Mouse (Mus musculus): ENCODE results near the gene Camk1g. TPM values are rescaled to one million over a fixed set of nuclear protein-coding genes. Genes with fewer than 3 reads are reported as not detected.

Gene Camk1g
- total RNA-seq, 2 experiments from 2014 or later = 0.22 TPM; not detected in 1

GRCm38 (mm10) chr1:193306832-193307231 lies 63.3 kb downstream of the Camk1g start:
- Histone ChIP-seq H3K4me3 (no peak overlapping the region), H3K27ac (no peak overlapping the region)
- no peak for TF ChIP-seq CTCF (IDR thresholded peaks at IDR 0.05)
- DNase-seq = no peak
- intact Hi-C loops (cut with DNase I) = no loop called here

GRCm38 (mm10) chr1:193305386-193305785 lies 64.7 kb downstream of the Camk1g start:
- intact Hi-C loops (cut with DNase I) = loop anchor here (2.0 kb wide), 1 partner anchor 23 kb away; no protein-coding TSS in a partner anchor

GRCm38 (mm10) chr1:193303096-193303495 lies 67.0 kb downstream of the Camk1g start:
- intact Hi-C loops (cut with DNase I) = no loop called here
- Histone ChIP-seq H3K4me3 (no peak overlapping the region), H3K27ac (no peak overlapping the region)
- no peak for DNase-seq
- TF ChIP-seq CTCF (IDR thresholded peaks at IDR 0.05) = no peak

More at GRCm38 (mm10) chr1:193305386-193305785, 64.7 kb downstream of the Camk1g start:
- DNase-seq = no peak
- H3K4me3 ChIP-seq = no peak overlapping the region
- TF ChIP-seq CTCF (IDR thresholded peaks at IDR 0.05) = no peak
- no peak overlapping the region for H3K27ac ChIP-seq

GRCm38 (mm10) chr1:193302093-193302405 lies 68.0 kb downstream of the Camk1g start:
- intact Hi-C loops (cut with DNase I) = no loop called here
- no peak for DNase-seq
- no peak for TF ChIP-seq CTCF (IDR thresholded peaks at IDR 0.05)
- no peak overlapping the region for H3K4me3 ChIP-seq
- no peak overlapping the region for H3K27ac ChIP-seq

GRCm38 (mm10) chr1:193301216-193302092 lies 68.6 kb downstream of the Camk1g start:
- DNase-seq = no peak
- Histone ChIP-seq H3K27ac (no peak overlapping the region), H3K4me3 (no peak overlapping the region)
- TF ChIP-seq CTCF (IDR thresholded peaks at IDR 0.05) = no peak
- intact Hi-C loops (cut with DNase I) = no loop called here

GRCm38 (mm10) chr1:193299995-193300394 lies 70.1 kb downstream of the Camk1g start:
- no peak for DNase-seq
- Histone ChIP-seq H3K27ac (no peak overlapping the region), H3K4me3 (no peak overlapping the region)
- intact Hi-C loops (cut with DNase I) = no loop called here
- no peak for TF ChIP-seq CTCF (IDR thresholded peaks at IDR 0.05)

GRCm38 (mm10) chr1:193298141-193298765 lies 71.8 kb downstream of the Camk1g start:
- intact Hi-C loops (cut with DNase I) = no loop called here
- TF ChIP-seq CTCF (IDR thresholded peaks at IDR 0.05) = no peak
- Histone ChIP-seq H3K4me3 (no peak overlapping the region), H3K27ac (no peak overlapping the region)
- DNase-seq = no peak

Other genes with a start within 250 kb of the Camk1g start
- 10 to 100 TPM; 10.2 to 13.6 TPM for gene Diexf, start 240.0 kb downstream of the Camk1g start, total RNA-seq (2021)
- under 1 TPM; 0.33 to 0.39 TPM for gene Irf6, start 217.2 kb downstream of the Camk1g start, total RNA-seq (2021)
- 1 to 10 TPM; 3.3 to 3.7 TPM for gene A130010J15Rik, start 202.3 kb downstream of the Camk1g start, total RNA-seq (2021)
- gene Traf3ip3, start 168.6 kb downstream of the Camk1g start, total RNA-seq (2021) = 1 to 10 TPM in 1 of 2 experiments, under 1 TPM in 1; 0.48 to 1.2 TPM
- gene Lamb3, start 162.6 kb downstream of the Camk1g start, total RNA-seq (2021) = 1 to 10 TPM; 3.7 to 5.4 TPM
- gene Hsd11b1, start 106.2 kb downstream of the Camk1g start, total RNA-seq (2021) = 1 to 10 TPM; 5.8 to 7.0 TPM
- 10 to 100 TPM; 18.7 to 29.3 TPM for gene G0s2, start 97.1 kb downstream of the Camk1g start, total RNA-seq (2021)

All from gastrocnemius, adult 2 months (tissue).